Mouse (Mus musculus) retina, postnatal 7 days (tissue): ENCODE data around the gene 4931440F15Rik.
"Not testable (repeated sequence)": the region's sequence is repeated elsewhere in the genome, so short reads cannot be mapped to it uniquely, and the experiment has no call there.

Experiments used
- DNase-seq: peaks from one replicate; pipeline ENCODE4 v3.0.0-alpha.2; 2012; ENCODE audit warnings: low read depth, low spot score

4931440F15Rik gene

GRCm38 (mm10) chr11:29825271-29825718 is at the start of gene 4931440F15Rik:
Gene 4931440F15Rik (minus strand): TSS chr11:29825668.
- DNase-seq, result not testable (repeated sequence)

DNA sequence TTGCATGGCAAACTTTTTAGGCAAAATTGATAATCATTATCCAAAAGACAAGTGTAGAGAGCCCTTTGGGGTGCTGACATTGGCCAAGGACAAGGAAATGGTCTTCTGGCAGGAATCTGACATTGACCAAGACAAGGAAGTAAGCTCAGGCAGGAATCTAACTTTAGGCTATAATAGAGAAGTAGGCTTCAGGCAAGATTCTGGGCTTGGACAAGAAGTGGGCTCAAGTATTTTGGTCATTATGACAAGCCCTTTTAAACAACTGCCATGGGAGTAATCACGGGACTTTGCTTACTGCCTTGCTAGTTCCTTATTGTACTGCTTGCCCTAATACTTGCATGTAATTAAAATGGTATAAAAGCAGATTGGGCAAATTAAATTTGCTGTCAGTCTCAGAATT is 49.3 kb upstream of the 4931440F15Rik start:
- not testable (repeated sequence) for DNase-seq

DNA sequence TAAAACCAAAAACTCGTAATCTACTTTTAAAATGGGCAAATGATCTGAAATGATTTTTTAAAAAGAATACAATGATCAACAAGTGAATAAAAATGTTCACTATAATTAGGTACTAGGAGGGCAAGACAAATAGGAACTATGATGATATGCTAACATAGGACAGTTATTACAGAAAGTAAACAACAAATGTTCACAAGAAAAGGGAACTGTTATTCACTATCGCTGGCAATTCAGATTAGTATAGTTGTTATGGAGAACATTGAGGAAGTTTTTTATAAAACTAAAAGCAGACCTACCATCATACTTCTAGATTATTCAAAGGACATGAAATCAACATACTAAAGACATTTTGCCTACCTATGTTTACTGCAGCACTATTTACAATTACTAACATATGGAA is 44.7 kb upstream of the 4931440F15Rik start:
- no peak for DNase-seq

DNA sequence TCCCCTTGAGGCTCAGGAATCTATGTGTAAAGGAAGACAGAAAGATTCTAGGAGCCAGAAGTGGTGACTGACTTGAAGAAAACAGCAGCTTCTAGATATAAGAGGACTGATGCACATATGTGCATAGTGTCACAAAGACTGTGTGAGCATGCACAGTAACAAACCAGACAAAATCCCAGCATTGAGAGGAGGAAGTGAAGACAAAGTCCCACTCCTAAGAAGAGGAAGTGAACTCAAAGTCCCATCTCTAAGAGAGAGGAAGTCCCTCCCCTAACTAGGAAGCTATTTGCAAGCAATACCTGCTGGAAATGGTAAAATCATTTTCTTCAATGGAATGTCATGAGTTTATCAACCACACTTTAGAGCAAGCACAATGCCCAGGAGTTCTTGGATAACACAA is 38.8 kb upstream of the 4931440F15Rik start:
- no peak for DNase-seq

- DNase-seq, result no peak
Measured at GRCm38 (mm10) chr11:29861750-29862397, 36.4 kb upstream of the 4931440F15Rik start.

GRCm38 (mm10) chr11:29861040-29861439 is 35.6 kb upstream of the 4931440F15Rik start:
- DNase-seq, result no peak

DNA sequence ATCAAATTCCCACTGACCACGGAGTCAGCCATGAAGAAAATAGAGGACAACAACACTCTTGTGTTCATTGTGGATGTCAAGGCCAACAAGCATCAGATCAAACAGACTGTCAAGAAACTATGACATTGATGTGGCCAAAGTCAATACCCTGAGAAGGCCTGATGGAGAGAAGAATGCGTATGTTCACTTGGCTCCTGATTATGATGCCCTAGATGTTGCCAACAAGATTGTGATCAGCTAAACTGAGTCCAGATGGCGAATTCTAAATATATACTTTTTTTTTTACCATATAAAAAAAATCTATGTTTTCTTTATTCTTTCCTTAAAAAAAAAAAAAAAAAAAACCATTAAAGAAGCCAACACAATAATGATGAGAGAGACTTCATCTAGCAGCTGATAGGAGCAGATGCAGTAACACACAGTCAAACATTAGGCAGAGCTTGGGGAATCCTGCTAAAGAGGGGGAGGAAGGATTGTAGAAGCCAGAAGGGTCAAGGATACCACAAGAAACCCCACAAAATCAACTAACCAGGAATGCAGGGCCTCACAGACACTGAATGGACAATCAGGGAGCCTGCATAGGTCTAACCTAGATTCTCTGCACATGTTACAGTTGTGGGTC is 15.2 kb upstream of the 4931440F15Rik start:
- DNase-seq, result no peak

DNA sequence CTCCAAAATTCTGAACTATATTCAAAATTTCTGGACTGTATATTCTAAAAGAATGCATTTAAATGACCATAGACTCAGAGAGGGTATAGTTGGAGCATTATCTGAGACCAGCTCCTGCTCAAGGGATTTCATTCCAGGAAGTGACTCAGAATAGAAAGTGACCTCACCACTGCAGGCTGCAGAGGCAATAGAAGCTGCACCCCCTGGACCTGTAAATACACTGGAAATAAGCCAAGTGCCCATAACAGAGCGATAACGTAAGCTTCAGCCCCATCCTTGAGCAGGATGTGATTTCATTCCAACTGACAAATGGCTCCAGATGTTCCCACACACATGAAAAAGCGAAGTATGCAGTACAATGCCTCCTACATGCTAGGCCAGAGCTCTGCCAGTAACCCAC is 14.3 kb upstream of the 4931440F15Rik start:
- DNase-seq, result no peak

DNA sequence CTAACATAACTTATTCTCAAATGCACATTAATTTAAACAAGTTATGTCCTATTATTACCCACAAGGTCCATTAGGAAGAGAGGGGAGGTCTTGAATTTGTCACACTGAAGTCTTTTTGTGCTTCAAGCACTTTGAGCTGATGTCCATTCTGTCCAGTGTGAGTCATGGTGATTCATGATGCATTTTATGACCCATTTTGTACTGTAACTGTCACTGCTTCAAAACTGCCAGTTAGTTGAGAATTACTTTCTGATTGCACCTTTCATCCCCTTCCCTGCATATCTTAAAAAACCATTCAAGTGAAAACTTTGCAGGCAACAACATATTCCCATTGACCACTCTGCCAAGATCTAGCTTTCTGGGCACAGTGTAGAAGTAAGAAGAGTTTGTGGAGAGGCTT is 11.6 kb upstream of the 4931440F15Rik start:
- DNase-seq, result no peak

DNA sequence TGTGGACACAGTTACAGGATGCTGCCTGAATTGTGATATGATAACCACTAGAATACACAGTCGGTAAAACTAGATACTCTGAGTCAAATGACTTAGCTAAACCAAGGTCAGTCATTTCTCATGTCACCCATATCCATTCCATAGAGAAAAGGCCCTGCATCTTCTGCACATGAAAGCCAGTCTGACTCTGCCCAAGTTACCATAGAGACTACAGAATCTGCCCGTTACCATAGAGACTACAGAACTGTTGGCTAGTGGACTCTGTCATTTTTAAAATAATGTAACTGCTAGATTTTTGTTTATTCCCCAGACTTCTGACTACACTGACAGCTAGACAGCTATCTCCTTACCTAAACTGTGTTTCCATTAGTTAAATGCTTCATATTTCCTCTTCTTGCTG is 2.3 kb upstream of the 4931440F15Rik start:
- no peak for DNase-seq

GRCm38 (mm10) chr11:29826001-29826400 is 533 bp upstream of the 4931440F15Rik start:
- DNase-seq, result no peak

DNA sequence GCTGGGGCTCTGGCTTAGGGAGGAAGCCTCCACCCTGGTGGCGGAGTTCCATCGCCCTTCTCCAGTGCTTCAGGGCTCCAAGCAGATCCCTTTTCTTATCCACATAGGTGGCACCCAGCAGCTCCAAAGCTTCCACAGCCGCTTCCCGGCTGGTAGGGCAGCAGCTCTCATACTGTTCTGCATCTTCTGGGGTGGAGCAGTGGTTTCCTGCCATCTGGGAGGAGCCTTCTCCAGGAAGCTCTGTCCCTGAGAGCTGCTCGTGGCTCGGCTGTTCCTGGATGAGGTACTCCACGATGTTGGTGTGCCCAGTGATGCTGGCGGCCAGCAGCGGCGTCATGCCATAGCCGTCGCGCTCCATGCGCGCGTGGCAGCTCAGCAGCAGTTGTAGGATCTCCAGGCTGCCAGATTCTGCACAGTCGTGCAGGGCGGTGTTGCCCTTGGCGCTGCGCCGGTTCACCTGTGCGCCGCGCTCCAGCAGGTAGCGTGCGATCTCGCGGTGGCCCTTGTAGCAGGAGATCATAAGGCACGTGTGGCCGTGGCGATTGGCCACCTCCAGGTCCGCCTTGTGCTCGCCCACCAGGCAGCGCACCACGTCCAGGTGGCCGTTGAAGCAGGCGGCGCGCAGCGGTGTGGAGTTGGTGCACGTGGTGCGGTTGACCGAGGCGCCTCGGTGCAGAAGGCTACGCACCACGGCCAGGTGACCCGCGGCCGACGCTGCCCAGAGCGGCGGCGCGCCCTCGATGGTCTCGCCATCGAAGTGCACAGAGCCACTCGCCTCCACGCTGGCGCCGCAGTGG is 796 bp downstream of the 4931440F15Rik start:
- not testable (repeated sequence) for DNase-seq

GRCm38 (mm10) chr11:29823141-29823540 is 2.3 kb downstream of the 4931440F15Rik start:
- DNase-seq, result no peak

- DNase-seq, result no peak
Measured at GRCm38 (mm10) chr11:29815670-29816069, 9.8 kb downstream of the 4931440F15Rik start.

DNA sequence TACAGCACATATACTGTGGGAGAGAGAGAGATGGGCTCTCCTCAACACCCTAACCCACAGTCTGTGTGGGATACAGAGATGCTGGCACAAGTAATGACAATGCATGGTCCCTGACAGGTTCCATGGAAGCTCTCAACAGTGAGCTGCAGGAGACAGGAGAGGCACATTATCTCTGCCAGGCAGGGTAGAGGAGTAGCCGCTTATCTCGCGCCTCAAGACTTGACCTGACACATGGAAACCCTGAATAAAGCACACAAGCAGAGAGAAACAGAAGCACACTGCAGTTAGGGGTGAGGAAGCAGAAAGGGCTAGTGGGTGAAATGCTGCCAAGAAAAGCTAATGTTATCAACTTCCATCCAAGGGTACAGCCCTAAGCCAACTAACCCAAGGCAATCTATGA is 10.2 kb downstream of the 4931440F15Rik start:
- no peak for DNase-seq

GRCm38 (mm10) chr11:29813267-29813666 is 12.2 kb downstream of the 4931440F15Rik start:
- no peak for DNase-seq

GRCm38 (mm10) chr11:29812475-29812874 is 13.0 kb downstream of the 4931440F15Rik start:
- DNase-seq, result no peak

GRCm38 (mm10) chr11:29810324-29810723 is 15.1 kb downstream of the 4931440F15Rik start:
- DNase-seq, result no peak

- no peak for DNase-seq
Measured at GRCm38 (mm10) chr11:29808981-29809589, 16.4 kb downstream of the 4931440F15Rik start.

GRCm38 (mm10) chr11:29808173-29808980 is 17.1 kb downstream of the 4931440F15Rik start:
- peak; percentile 4 for DNase-seq

DNA sequence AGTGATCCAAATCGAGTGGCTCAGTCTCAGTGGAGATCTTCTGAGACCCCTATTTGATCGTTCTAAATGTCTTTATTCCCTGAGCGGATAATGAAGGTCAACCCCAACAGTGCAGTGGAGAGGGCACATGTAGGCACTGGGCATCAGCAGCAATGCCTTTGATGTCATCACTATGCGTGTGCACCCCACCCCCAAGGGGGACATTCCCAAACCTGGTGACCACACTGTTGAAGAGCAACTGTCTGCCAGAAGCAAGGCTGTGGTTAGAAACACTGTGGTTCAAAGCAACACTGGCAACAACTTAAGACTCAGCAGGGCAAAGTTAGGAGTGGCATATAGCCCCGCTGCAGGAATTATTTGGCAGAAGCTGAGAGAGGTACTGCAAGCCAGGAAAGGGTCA is 18.1 kb downstream of the 4931440F15Rik start:
- DNase-seq, result no peak
